Mouse (Mus musculus): ENCODE measurements around the gene Ldb2.

Ldb2 gene

DNA sequence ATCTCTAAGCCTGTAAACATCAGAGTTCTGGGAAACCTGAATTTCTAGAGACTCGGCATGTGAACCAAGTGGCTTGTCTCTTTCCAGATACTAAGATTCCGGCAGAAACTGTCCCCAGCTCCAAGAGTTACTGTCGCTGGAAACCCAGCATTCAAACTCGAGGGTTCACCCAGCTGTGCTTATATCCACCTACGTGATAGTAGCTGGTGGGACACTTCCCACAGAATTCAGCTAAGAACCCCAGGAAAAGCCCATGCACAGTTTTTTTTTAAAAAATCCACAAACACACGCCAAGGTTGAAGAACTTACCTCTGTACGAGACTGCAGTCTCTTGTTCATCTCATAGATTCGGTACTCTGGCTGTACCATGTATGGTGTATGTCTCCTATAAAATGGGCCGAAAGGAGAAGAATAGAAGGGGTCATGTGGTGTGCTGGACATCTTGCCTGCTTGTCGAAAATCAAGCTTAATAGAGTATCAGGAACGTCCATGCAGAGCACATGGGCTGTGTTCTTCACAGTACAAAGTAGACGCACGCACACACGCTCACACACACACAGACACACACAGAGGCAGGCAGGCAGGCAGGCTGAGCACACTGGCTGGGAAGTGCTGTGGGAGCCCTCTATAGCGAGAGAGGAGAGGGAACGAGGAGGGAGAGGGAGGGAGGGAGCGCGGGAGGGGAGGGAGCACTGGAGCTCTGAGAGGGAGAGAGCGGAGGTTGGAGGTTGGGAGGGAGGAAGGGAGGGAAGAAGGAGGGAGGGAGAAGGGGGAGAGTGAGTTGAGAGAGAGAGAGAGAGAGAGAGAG, at the start of gene Ldb2:
Ldb2 (minus strand) TSS at position 628 of the 808 bp plus-strand sequence.
- DNase-seq (ENCODE audit: low spot score in 2 of 2) = peak; percentile 69 to 71

DNA sequence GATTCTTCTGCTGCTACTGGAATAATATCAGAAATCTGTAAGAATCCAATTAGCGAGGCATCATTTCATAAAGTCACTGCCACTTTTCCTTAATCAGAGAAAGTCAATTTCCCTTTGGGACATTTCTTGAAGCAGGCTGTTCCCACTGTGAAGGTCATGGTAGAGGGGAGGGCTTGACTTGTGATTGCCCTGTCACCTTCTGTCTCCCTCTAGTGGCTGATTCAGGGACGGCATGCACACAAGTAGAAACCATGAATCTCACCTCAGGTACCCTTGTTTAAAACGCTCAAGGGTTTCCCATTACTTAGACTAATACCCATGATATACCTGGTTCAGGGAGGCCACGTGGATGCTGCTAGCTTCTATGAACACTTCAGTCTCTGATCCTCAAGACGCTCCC, 31.8 kb upstream of the Ldb2 start:
- DNase-seq (ENCODE audit: low spot score in 2 of 2) = no peak

DNA sequence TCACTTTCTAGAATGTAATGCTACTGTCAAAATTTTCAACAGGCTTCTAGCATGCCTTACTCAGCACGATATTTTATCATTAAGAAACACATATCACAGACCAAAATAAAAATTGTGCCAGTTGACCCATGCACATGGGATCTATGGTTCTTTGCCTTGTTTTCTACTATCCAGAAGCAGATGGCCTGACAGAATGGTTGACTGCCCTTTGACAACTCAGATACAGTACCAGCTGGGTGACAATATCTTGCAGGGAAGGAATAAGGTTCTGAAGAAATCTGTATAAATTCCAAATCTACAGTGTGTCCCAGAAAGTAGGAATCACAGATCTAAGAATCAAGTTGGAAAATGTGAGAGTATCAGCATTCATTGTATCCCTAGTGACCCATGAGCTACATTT, 16.0 kb upstream of the Ldb2 start:
- no peak for DNase-seq (ENCODE audit: low spot score in 2 of 2)

DNA sequence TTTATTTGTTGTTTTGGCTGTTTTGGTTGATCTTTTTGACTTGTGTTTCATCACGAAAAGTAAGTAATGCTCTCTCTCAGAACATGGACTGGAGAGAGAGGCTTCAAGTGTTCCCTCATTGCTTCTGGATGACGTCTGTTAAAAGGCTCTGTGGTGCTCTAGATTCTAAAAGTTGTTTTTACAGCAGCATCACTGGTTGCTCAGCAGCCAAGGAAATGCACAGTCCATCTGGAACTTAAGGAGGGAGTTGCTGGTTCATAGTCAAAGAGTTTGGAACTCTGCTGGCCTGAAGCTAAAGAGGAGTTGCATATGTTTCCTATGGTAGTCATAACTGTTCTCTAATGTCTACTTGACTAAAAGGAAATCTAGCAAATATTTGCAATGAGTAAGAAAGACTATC, 6.5 kb upstream of the Ldb2 start:
- no peak for DNase-seq (ENCODE audit: low spot score in 2 of 2)

DNA sequence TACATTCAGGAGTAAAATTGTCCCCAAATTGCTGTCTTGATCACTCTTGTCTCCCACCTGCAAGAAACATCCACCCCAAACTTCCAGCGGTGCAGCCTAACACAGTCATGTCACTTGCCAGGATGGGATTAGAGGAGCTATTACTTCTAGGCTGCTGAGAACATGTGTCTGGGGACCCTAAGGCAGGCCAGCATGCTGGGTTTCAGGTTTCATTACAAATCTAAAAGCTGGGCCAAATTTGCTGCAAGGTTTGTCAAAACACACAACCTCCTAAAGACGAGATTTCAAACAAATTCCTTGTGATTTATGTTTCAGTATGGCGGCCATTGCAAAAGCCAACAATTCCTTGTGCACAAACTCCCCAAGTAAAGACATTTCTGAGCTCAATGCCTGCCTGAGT, 1.6 kb upstream of the Ldb2 start:
- DNase-seq (ENCODE audit: low spot score in 2 of 2) = no peak

DNA sequence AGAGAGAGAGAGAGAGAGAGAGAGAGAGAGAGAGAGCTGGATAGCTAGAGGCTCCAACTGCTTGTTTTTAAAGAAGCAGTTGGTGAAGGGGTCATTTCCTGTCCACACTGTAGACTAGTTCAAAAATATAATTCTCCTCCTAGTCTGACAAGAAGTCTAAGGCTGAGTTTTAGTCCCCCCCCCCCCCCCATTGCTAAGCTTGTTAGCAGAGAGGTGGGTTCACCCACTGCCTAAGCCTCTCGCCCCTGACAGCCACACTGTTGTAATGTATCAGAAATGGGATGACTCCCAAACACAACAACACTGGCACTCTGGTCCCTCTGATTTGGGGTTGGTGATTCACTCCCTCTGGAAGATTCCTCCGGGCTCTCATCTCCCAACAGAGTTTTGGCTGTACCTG, 381 bp upstream of the Ldb2 start:
- no peak for DNase-seq (ENCODE audit: low spot score in 2 of 2)

- DNase-seq (ENCODE audit: low spot score in 2 of 2) = no peak
Measured at GRCm38 (mm10) chr5:44798493-44798892, 987 bp downstream of the Ldb2 start.

DNA sequence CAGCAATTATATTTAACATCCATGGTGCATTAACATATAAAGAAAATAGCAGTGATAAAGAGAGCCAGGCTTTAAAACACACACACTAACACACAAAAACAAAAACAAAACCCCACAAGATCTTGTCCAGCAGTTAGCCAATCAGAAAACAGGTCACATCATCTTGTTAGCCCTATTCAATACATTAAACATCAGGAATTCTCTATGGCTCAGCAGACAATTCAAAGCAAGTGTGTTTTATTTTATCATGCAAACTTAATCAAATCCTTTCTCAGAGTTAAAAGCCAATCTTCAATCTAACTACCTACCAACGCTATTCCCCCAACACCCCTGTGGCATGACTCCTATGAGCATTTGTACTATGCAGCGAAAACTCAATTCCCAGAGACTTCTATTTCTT, 1.4 kb downstream of the Ldb2 start:
- DNase-seq (ENCODE audit: low spot score in 2 of 2) = no peak

GRCm38 (mm10) chr5:44784591-44784990, 14.9 kb downstream of the Ldb2 start:
- DNase-seq (ENCODE audit: low spot score in 2 of 2) = no peak

DNA sequence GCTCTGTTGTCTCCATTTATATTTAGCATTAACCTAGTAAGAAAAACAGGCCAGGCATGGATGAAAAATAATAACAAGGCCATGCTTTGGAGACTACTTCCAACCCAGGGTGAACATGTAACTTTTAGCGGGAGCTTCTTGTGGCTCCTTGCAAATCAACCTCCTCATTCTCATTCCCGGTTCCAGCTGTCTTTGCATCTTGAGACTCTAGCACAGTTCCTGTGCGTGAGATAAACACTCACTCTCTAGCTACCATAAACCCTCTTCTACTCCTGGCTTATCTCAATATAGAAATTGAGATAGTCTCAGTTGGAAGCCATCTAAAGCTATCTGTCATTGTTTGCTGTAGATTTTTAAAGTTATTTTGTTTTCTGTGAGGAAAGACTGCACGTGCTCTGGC, 20.1 kb downstream of the Ldb2 start:
- DNase-seq (ENCODE audit: low spot score in 2 of 2) = no peak

GRCm38 (mm10) chr5:44768472-44768871, 31.0 kb downstream of the Ldb2 start:
- DNase-seq (ENCODE audit: low spot score in 2 of 2) = no peak

DNA sequence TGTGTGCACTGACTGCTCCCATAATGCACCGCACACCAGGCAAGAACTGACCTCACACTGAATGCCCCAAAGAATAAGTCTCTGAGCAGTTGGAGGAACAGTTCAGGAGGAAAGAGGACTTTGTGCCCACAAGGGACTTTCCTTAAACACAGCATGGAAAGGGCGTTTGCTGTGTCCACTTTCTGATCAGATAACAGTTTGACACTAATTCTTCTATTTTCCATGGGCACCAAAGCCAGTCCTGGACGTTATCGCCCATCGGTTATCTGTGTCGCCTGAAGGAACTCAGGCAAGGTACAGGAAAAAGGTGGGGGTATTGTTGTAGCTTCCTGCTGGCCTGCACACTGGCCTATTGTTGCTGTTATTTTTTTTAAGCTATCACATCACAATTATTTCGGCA, 34.6 kb downstream of the Ldb2 start:
- DNase-seq (ENCODE audit: low spot score in 2 of 2) = no peak

GRCm38 (mm10) chr5:44759178-44759577, 40.3 kb downstream of the Ldb2 start:
- no peak for DNase-seq (ENCODE audit: low spot score in 2 of 2)

DNA sequence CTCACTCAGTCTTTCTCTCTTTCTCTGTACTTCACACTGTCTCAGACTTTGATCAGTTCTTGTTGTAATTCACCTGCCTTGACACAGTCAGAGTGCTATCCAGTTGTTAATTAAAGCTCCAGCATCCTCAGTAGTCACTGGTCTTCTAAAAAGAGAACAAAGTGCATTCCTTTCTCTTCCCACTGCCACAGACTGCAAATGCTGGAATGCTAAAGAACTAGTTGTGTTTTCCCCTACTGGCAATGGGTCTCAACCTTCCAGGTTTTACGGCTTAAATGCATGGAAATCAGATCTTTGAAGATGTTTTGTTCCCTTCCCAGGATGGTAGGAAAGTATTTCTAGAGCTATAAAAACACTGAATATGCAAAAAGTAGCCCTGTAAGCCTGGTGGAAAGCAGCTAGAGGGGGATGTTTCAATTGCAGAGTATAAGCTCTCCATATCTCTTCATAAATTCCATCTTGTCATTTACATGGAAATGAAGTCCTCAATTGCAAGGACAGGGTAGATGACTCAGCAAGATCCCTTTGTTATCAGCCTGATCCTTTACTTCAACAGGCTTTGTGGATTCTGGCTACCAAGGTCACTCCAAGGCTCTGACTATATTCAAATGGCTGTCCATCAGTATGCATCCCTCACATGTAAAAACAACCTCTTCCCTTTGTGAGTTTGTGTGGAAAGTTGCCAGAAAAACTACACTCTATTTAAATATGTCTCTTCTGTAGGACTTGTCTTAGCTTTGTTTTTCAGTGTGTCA, 45.1 kb downstream of the Ldb2 start:
- DNase-seq (ENCODE audit: low spot score in 2 of 2) = no peak

GRCm38 (mm10) chr5:44745706-44746105, 53.8 kb downstream of the Ldb2 start:
- DNase-seq (ENCODE audit: low spot score in 2 of 2) = no peak

- DNase-seq (ENCODE audit: low spot score in 2 of 2) = no peak
Measured at GRCm38 (mm10) chr5:44736366-44736765, 63.1 kb downstream of the Ldb2 start.

- DNase-seq (ENCODE audit: low spot score in 2 of 2) = peak in 1 of 2 experiments; percentile 34
Measured at GRCm38 (mm10) chr5:44734131-44734723, 65.3 kb downstream of the Ldb2 start.

- peak in 1 of 2 experiments; percentile 19 for DNase-seq (ENCODE audit: low spot score in 2 of 2)
Measured at GRCm38 (mm10) chr5:44729646-44730310, 69.7 kb downstream of the Ldb2 start.

- DNase-seq (ENCODE audit: low spot score in 2 of 2) = peak in 1 of 2 experiments; percentile 15
Measured at GRCm38 (mm10) chr5:44727995-44728394, 71.5 kb downstream of the Ldb2 start.

DNA sequence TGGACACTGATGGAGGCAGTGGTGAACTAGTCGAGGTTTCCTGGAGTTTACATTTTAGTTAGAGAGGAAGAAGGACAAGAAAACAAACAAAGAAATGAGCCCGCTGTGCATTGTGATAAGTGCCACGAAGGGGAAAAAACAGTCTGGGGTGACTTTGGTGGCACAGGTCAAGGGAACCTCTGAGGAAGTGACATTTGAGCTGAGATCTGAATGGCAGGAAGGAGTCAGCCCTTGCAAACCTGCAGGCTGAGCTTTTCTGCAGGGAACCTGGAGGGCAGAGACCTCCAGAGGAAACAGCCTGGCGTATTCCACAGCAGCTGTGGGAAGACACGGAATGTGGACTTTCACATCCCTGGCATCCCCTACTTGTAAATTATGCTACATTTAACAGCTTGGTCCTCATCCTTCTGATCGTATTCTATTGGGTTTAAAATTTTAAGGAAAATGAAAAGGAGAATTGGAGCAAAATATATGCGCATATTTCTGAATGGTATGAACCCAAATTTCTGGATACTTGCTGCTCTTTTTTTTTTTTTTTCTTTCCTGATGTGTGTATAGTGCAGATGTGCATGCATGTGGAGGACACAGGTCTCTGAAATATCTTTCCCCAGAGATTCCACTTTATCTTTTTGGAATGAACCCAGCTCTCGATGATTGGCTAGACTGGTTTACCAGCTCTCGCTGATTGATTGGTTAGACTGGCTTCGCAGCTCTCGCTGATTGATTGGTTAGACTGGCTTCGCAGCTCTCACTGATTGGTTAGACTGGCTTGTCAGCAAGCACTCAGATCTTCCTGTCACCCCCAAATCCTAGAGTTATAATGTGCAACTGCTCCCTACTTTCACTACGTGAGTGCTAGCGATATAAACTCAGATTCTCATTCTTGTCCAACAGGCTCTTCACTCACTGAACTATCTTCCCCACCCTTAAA, 72.7 kb downstream of the Ldb2 start:
- peak in 1 of 2 experiments; percentile 51 for DNase-seq (ENCODE audit: low spot score in 2 of 2)

DNA sequence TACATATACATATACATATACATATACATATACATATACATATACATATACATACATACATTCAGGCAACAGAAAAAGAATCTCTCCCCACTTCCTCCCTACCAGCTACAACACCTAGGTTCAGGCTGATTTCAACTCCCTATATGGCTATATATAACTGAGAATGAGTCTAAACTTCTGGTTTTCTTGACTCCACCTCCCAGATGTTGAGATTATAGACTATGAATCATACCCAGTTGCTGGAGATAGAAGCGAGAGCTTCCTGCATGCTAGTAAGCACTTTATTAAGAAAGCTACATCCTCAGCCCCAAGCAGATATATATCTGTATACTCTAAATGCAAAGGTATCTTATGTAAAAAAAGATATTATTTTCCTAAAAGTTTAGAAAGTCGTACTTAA, 74.0 kb downstream of the Ldb2 start:
- DNase-seq (ENCODE audit: low spot score in 2 of 2) = no peak

All from frontal cortex, postnatal 36 days (tissue).